Mouse (Mus musculus) liver, adult 2 months (tissue): ENCODE results near the gene Bbox1.

Experiments
- CTCF ChIP-seq: fragments of 200-500 bp; IDR thresholded peaks from 2 replicates; pipeline ENCODE4 v1.5.1; 2011; ENCODE audit warnings: low read depth, low read length, control low read depth
- POLR2A ChIP-seq: fragments of 200-500 bp; IDR thresholded peaks from 2 replicates; pipeline ENCODE4 v1.6.1; 2011; ENCODE audit warnings: low read length, control low read depth; ENCODE audit not compliant: insufficient read depth; ENCODE audit errors: extremely low read depth

DNA sequence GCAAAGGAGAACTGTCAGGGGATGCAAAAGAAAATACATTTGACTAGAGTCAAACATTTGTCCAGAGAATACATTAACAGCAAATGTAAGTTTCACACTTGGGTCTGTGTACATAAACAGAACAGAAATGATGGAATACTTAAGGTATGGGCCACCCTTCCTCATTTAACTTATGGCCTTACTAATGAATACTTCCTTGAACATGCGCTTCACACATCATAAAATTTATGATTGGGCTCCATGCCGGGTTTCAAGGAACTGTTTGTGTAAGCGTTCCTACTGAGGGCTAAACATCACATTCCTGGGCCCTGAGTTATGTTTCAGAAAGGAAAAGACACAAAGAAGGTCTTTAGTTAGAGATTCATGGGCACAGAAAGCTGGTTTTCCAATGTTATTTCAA lies 19.4 kb downstream of the Bbox1 start:
- TF ChIP-seq CTCF, result no peak
- no peak for TF ChIP-seq POLR2A
